ENCODE assay signal across 8 mouse cellular contexts in genomic region chr7:111049652-111050421, GRCm38 (mm10). TPM values are rescaled to one million over a fixed set of nuclear protein-coding genes. Genes with fewer than 3 reads are reported as not detected.
A peak's percentile ranks its signal among the peaks of the same experiment; 100 is the strongest.
DNase-seq lines count a peak whose midpoint lies in the region; ATAC-seq and TF ChIP-seq lines count a peak whose summit lies in the region.

No protein-coding gene starts in this region.

- H3K9ac ChIP-seq in forebrain, postnatal 0 days, result no peak overlapping the region
- no peak overlapping the region for H3K9ac ChIP-seq in forebrain, embryonic 13.5 days
- no peak overlapping the region for H3K9ac ChIP-seq in heart, postnatal 0 days (replicated peaks; ENCODE audit: low read depth, low read length)

- peaks cover 88% of the 10 kb centered on the region for H3K36me3 ChIP-seq in forebrain, postnatal 0 days (ENCODE audit: insufficient read depth)
- H3K36me3 ChIP-seq in forebrain, embryonic 13.5 days (ENCODE audit: poor library complexity, severe bottlenecking), result peaks cover 97% of the 10 kb centered on the region
- H3K36me3 ChIP-seq in heart, postnatal 0 days (replicated peaks; ENCODE audit: control insufficient read depth, insufficient read depth, low read length), result peaks cover 94% of the 10 kb centered on the region

- peak; percentile 80 for TF ChIP-seq CTCF in forebrain, postnatal 0 days (IDR thresholded peaks at IDR 0.05; ENCODE audit: low read depth)
- TF ChIP-seq CTCF in Patski (IDR thresholded peaks at IDR 0.05), result peak; percentile 80
- TF ChIP-seq CTCF in heart, postnatal 0 days (IDR thresholded peaks at IDR 0.05; ENCODE audit: low read depth), result peak; percentile 88

- no peaks in the 10 kb centered on the region for H3K9me3 ChIP-seq in forebrain, postnatal 0 days (ENCODE audit: low read length)
- H3K9me3 ChIP-seq in forebrain, embryonic 13.5 days (replicated peaks), result no peaks in the 10 kb centered on the region
- H3K9me3 ChIP-seq in heart, postnatal 0 days (replicated peaks; ENCODE audit: control insufficient read depth, low read length), result no peaks in the 10 kb centered on the region

- POLR2A ChIA-PET in Patski (lab: Charles Lee), result interaction anchor here (0.7 kb wide), 1 partner anchor 46 kb away, joined by 3 read pairs; no protein-coding TSS in a partner anchor

- peak; percentile 61 for ATAC-seq in forebrain, postnatal 0 days
- no peak for ATAC-seq in forebrain, embryonic 13.5 days
- ATAC-seq in Patski, result no peak
- ATAC-seq in heart, postnatal 0 days (ENCODE audit: insufficient read depth, low read depth), result peak; percentile 77

- H3K4me2 ChIP-seq in forebrain, postnatal 0 days (ENCODE audit: low read depth), result no peak overlapping the region
- no peak overlapping the region for H3K4me2 ChIP-seq in forebrain, embryonic 13.5 days
- H3K4me2 ChIP-seq in heart, postnatal 0 days (ENCODE audit: low read depth, low read length), result no peak overlapping the region

- in situ Hi-C loops in Patski (cut with MboI; ENCODE audit: low pct_unique_long_range_greater_than_20kb), result loop anchor here (5.0 kb wide), 1 partner anchor 187 kb away; no protein-coding TSS in a partner anchor

- H3K4me1 ChIP-seq in forebrain, postnatal 0 days (ENCODE audit: insufficient read depth), result no peaks in the 10 kb centered on the region
- no peaks in the 10 kb centered on the region for H3K4me1 ChIP-seq in forebrain, embryonic 13.5 days
- H3K4me1 ChIP-seq in heart, postnatal 0 days (ENCODE audit: control insufficient read depth, insufficient read depth), result no peaks in the 10 kb centered on the region

- peak; percentile 71 for DNase-seq in forebrain, postnatal 0 days
- no peak for DNase-seq in Patski (ENCODE audit: low read depth, low spot score)
- peak; percentile 67 to 81 for DNase-seq in cerebellum, postnatal 14 days
- DNase-seq in heart, postnatal 0 days (ENCODE audit: low spot score), result peak; percentile 78
- peak; percentile 54 to 61 for DNase-seq in left cerebral cortex, postnatal 14 days (ENCODE audit: low spot score in 2 of 2)
- DNase-seq in natural killer cell, adult 2 months (ENCODE audit: low spot score in 2 of 2), result peak; percentile 34 to 57
- DNase-seq in testis, postnatal 10 days (ENCODE audit: low spot score), result peak; percentile 82

- WGBS in forebrain, postnatal 0 days, result 55% methylated on average over 6 of the region's 6 CpGs
- WGBS in forebrain, embryonic 13.5 days, result 61% methylated on average over 6 of the region's 6 CpGs
- WGBS in heart, postnatal 0 days, result 43% methylated on average over 6 of the region's 6 CpGs

- intact Hi-C loops in left cerebral cortex, postnatal 14 days (cut with DNase I), result no loop called here

- no peak overlapping the region for H3K27ac ChIP-seq in forebrain, postnatal 0 days (ENCODE audit: low read depth, low read length)
- H3K27ac ChIP-seq in forebrain, embryonic 13.5 days, result no peak overlapping the region
- H3K27ac ChIP-seq in heart, postnatal 0 days (ENCODE audit: low read depth), result no peak overlapping the region

- no peak for TF ChIP-seq EP300 in heart, postnatal 0 days (IDR thresholded peaks at IDR 0.05; ENCODE audit: low read depth)

- no peak overlapping the region for H3K4me3 ChIP-seq in forebrain, postnatal 0 days (ENCODE audit: low read depth, low read length)
- H3K4me3 ChIP-seq in forebrain, embryonic 13.5 days, result no peak overlapping the region
- no peak overlapping the region for H3K4me3 ChIP-seq in heart, postnatal 0 days (ENCODE audit: low read depth, low read length)

- H3K27me3 ChIP-seq in forebrain, postnatal 0 days (ENCODE audit: insufficient read depth, low read length), result no peaks in the 10 kb centered on the region
- H3K27me3 ChIP-seq in forebrain, embryonic 13.5 days, result no peaks in the 10 kb centered on the region
- no peaks in the 10 kb centered on the region for H3K27me3 ChIP-seq in Patski
- no peaks in the 10 kb centered on the region for H3K27me3 ChIP-seq in heart, postnatal 0 days (ENCODE audit: control insufficient read depth, insufficient read depth, low read length)

- CTCF ChIA-PET in Patski (lab: Charles Lee), result interaction anchor here (0.7 to 2.2 kb wide), 13 partner anchors 11 to 919 kb away, joined by 3 to 11 read pairs (median 3); partner anchors contain the start of gene Ctr9

RNA-seq across cellular contexts. Expression of gene Ctr9, which starts 21.1 kb away (rescaled TPM):
- 60.3 and 61.7 TPM in 2 replicates for total RNA-seq in forebrain, postnatal 0 days (2014; rRNA removed)
- 45.1 and 59.8 TPM in 2 replicates for polyA plus RNA-seq in forebrain, postnatal 0 days (2015; fragmentation: Nextera tagmentation; extraction: Ambion mirVana)
- polyA plus RNA-seq in forebrain, embryonic 13.5 days (2015; fragmentation: Nextera tagmentation; extraction: Ambion mirVana), result 89.4 and 89.8 TPM in 2 replicates
- 44.1 TPM for polyA plus RNA-seq in Patski (2021)
- 11.6 and 17.0 TPM in 2 replicates for total RNA-seq in heart, postnatal 0 days (2014; rRNA removed; ENCODE audit: low replicate concordance)
- polyA plus RNA-seq in heart, postnatal 0 days (2015; fragmentation: Nextera tagmentation; extraction: Ambion mirVana), result 26.2 and 30.4 TPM in 2 replicates
- 10 to 100 TPM; 42.5 to 48.1 TPM for total RNA-seq in left cerebral cortex, postnatal 14 days (2021)

RNA-seq across cellular contexts. Expression of gene Eif4g2, which starts 33.0 kb away (rescaled TPM):
- 576 and 580 TPM in 2 replicates for total RNA-seq in forebrain, postnatal 0 days (2014; rRNA removed)
- polyA plus RNA-seq in forebrain, postnatal 0 days (2015; fragmentation: Nextera tagmentation; extraction: Ambion mirVana), result 912 and 916 TPM in 2 replicates
- 1,138 and 1,216 TPM in 2 replicates for polyA plus RNA-seq in forebrain, embryonic 13.5 days (2015; fragmentation: Nextera tagmentation; extraction: Ambion mirVana)
- polyA plus RNA-seq in Patski (2021), result 616 TPM
- total RNA-seq in heart, postnatal 0 days (2014; rRNA removed; ENCODE audit: low replicate concordance), result 211 and 470 TPM in 2 replicates
- polyA plus RNA-seq in heart, postnatal 0 days (2015; fragmentation: Nextera tagmentation; extraction: Ambion mirVana), result 393 and 422 TPM in 2 replicates
- 100 to 1,000 TPM; 725 to 796 TPM for total RNA-seq in left cerebral cortex, postnatal 14 days (2021)

Comparison
In these comparisons a context has a peak if more than half of its experiments do, and no peak if none do; other contexts are left out.
1. ATAC-seq: peak in forebrain, postnatal 0 days (single experiment) and heart, postnatal 0 days (single experiment); none in forebrain, embryonic 13.5 days (single experiment) and Patski (single experiment).
2. Peak in every context shown above with its lines, with median percentiles within 50 percentile points of each other: CTCF ChIP-seq.